Mouse (Mus musculus): ENCODE measurements around the gene Dnlz. TPM values are rescaled to one million over a fixed set of nuclear protein-coding genes. Genes with fewer than 3 reads are reported as not detected.
A peak's percentile ranks its signal among the peaks of the same experiment; 100 is the strongest.

Dnlz gene
- polyA plus RNA-seq, 1 experiment from 2014 or later = 31.9 TPM

DNA sequence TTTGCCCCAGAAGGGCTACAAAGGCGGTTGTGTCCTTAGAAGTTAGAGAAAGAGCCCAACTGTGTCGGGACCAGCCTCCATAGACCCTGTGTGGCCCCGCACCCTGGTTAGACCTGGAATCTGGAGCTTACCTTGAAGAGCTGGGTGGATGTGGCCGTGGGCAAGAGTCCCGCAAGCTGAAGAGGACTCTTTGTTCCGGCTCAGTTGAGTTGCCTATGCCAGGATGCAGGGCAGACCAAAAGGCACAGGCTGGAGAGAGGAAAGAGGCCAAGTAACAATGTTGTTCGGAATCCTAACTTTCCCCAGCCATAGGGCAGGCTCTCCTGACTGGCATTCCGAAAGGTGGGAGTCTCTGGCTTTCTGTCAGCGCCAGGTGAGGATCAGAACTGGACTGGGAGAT is 32.8 kb downstream of the Dnlz start:
- Histone ChIP-seq H3K4me2 (replicated peaks) (no peak overlapping the region), H3K36me3 (peaks cover 13% of the 10 kb centered on the region)
- no peak for ATAC-seq (ENCODE audit: insufficient number of reproducible peaks, low FRiP score, low TSS enrichment, low read depth)

GRCm38 (mm10) chr2:26317991-26318672 is 33.8 kb downstream of the Dnlz start:
- Histone ChIP-seq H3K27me3 (no peaks in the 10 kb centered on the region), H3K9ac (0 out of 2 replicates have a peak overlapping the region, but pooled peaks have one; percentile 4), H3K36me3 (0 out of 2 replicates have a peak, but pooled peaks cover 3% of the 10 kb centered on the region), H3K4me3 (replicated peaks) (no peak overlapping the region), H3K27ac (replicated peaks) (no peak overlapping the region), H3K4me1 (peaks cover 69% of the 10 kb centered on the region), H3K4me2 (replicated peaks) (peak overlapping the region; percentile 77; the same call in 1 of the 2 replicates), H3K9me3 (replicated peaks) (no peaks in the 10 kb centered on the region)
- 83% methylated on average over 3 of the region's 3 CpGs for WGBS
- no peak for ATAC-seq (ENCODE audit: insufficient number of reproducible peaks, low FRiP score, low TSS enrichment, low read depth)

More for the DNA sequence above, 32.8 kb downstream of the Dnlz start:
- Histone ChIP-seq H3K4me3 (replicated peaks) (no peak overlapping the region), H3K4me1 (peaks cover 64% of the 10 kb centered on the region), H3K27me3 (no peaks in the 10 kb centered on the region), H3K27ac (replicated peaks) (no peak overlapping the region), H3K9ac (no peak overlapping the region), H3K9me3 (replicated peaks) (no peaks in the 10 kb centered on the region)
- 88% methylated on average over 9 of the region's 9 CpGs for WGBS

DNA sequence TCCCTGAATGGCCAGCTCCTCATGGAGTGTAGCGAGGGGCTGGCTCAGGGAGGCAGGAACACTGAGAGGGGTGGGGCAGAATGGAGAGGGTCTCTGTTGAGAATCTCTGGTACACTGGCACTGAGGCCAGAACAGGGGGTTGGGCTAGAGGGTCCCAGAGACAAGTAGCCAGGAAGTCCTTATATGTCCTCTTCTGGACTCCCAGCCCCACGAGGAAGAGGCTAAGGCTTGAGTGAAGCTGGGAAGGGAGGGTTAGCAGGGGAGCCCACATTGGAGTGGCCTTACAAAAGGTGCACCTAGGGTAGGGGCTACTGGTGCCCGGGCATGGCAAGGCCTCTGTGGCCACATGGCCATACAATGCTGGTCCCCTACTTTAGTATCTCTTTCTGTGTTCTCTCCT is 34.5 kb downstream of the Dnlz start:
- H3K27ac ChIP-seq (replicated peaks) = peak overlapping the region; percentile 98

GRCm38 (mm10) chr2:26316576-26317246 is 35.2 kb downstream of the Dnlz start:
- Histone ChIP-seq H3K4me1 (peaks cover 72% of the 10 kb centered on the region), H3K27ac (replicated peaks) (peak overlapping the region; percentile 98), H3K27me3 (no peaks in the 10 kb centered on the region), H3K4me2 (replicated peaks) (peak overlapping the region; percentile 77), H3K4me3 (replicated peaks) (peak overlapping the region; percentile 77), H3K9ac (peak overlapping the region; percentile 94), H3K9me3 (replicated peaks) (no peaks in the 10 kb centered on the region), H3K36me3 (no peaks in the 10 kb centered on the region)
- no peak for ATAC-seq (ENCODE audit: insufficient number of reproducible peaks, low FRiP score, low TSS enrichment, low read depth)
- 30% methylated on average over 9 of the region's 9 CpGs for WGBS

More for the DNA sequence above, 34.5 kb downstream of the Dnlz start:
- peak overlapping the region; percentile 77 for H3K4me2 ChIP-seq (replicated peaks)
- 61% methylated on average over 3 of the region's 3 CpGs for WGBS
- no peaks in the 10 kb centered on the region for H3K27me3 ChIP-seq
- H3K9ac ChIP-seq = 0 out of 2 replicates have a peak overlapping the region, but pooled peaks have one; percentile 4
- no peaks in the 10 kb centered on the region for H3K9me3 ChIP-seq (replicated peaks)
- no peaks in the 10 kb centered on the region for H3K36me3 ChIP-seq
- no peak for ATAC-seq (ENCODE audit: insufficient number of reproducible peaks, low FRiP score, low TSS enrichment, low read depth)
- peak overlapping the region; percentile 77 for H3K4me3 ChIP-seq (replicated peaks)
- H3K4me1 ChIP-seq = peaks cover 69% of the 10 kb centered on the region

- Histone ChIP-seq H3K9me3 (replicated peaks) (no peaks in the 10 kb centered on the region), H3K4me3 (replicated peaks) (peak overlapping the region; percentile 77), H3K4me2 (replicated peaks) (peak overlapping the region; percentile 77), H3K9ac (peak overlapping the region; percentile 94), H3K36me3 (no peaks in the 10 kb centered on the region), H3K27ac (replicated peaks) (peak overlapping the region; percentile 98), H3K4me1 (peaks cover 72% of the 10 kb centered on the region), H3K27me3 (no peaks in the 10 kb centered on the region)
- ATAC-seq (ENCODE audit: insufficient number of reproducible peaks, low FRiP score, low TSS enrichment, low read depth) = peak; percentile 1; the same call in 1 of the 2 replicates
- WGBS = under 1% methylated on average over 11 of the region's 11 CpGs
Measured at GRCm38 (mm10) chr2:26315925-26316311, 36.0 kb downstream of the Dnlz start.

GRCm38 (mm10) chr2:26315072-26315924 is 36.6 kb downstream of the Dnlz start, which contains the start of gene Gpsm1:
Gene Gpsm1 (plus strand): TSS chr2:26315515.
- 0% methylated on average over 64 of the region's 66 CpGs for WGBS
- H3K4me1 ChIP-seq = peaks cover 67% of the 10 kb centered on the region

DNA sequence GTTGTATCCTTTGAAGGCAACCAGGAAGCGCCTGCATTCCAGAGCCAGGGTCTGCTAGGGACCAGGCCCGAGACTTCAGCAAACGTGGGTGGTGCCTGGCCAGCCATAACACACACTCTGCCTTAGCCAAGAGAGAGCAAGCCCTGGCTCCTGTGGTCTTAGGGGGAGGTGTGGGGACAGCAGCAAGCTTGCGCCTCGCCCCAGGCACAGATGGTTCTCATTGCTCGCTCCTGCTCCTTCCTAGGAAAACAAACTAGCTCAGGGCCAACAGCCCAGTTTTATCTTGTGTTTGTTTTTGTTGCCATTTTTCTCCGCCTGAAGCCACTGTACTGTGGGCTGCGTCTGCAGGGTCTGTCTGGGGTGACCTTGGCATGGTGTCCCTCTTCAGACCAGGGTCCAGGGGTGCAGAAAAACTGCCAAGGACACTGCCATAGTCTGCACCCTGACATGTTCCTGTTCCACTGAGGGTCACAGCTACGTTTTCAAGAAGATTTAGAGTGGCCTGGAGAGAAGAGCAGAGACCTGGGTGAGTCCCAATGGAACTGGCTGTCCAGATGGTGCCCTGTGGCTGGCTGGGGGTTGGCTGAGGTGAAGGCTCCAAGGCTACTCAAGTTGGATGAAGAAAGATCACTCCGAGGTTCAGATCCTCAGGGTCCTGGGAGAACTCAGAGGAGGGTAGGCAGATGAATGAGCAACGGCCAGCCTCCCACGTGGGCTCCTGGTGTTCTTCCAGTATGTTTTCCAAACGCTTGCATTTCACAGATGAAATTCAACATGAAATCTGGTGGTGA is 37.4 kb downstream of the Dnlz start:
- Histone ChIP-seq H3K4me1 (peaks cover 67% of the 10 kb centered on the region), H3K9me3 (replicated peaks) (no peaks in the 10 kb centered on the region), H3K27me3 (no peaks in the 10 kb centered on the region), H3K27ac (replicated peaks) (peak overlapping the region; percentile 98), H3K4me3 (replicated peaks) (peak overlapping the region; percentile 77), H3K9ac (no peak overlapping the region), H3K36me3 (no peaks in the 10 kb centered on the region), H3K4me2 (replicated peaks) (peak overlapping the region; percentile 77)
- peak; percentile 48 for ATAC-seq (ENCODE audit: insufficient number of reproducible peaks, low FRiP score, low TSS enrichment, low read depth)
- WGBS = 23% methylated on average over 13 of the region's 13 CpGs

More at GRCm38 (mm10) chr2:26315072-26315924, 36.6 kb downstream of the Dnlz start, which contains the start of gene Gpsm1:
- H3K27ac ChIP-seq (replicated peaks) = peak within 1 kb of the TSS; percentile 98
- H3K27me3 ChIP-seq = no peaks in the 10 kb centered on the region
- peak within 1 kb of the TSS; percentile 94 for H3K9ac ChIP-seq
- no peaks in the 10 kb centered on the region for H3K9me3 ChIP-seq (replicated peaks)
- H3K4me3 ChIP-seq (replicated peaks) = peak within 1 kb of the TSS; percentile 77
- H3K36me3 ChIP-seq = no peaks in the 10 kb centered on the region
- peak within 1 kb of the TSS; percentile 77 for H3K4me2 ChIP-seq (replicated peaks)
- ATAC-seq (ENCODE audit: insufficient number of reproducible peaks, low FRiP score, low TSS enrichment, low read depth) = peak; percentile 84

GRCm38 (mm10) chr2:26313394-26313793 is 38.5 kb downstream of the Dnlz start:
- no peak overlapping the region for H3K4me3 ChIP-seq (replicated peaks)
- no peak overlapping the region for H3K9ac ChIP-seq
- H3K27ac ChIP-seq (replicated peaks) = peak overlapping the region; percentile 98; the same call in 1 of the 2 replicates
- ATAC-seq (ENCODE audit: insufficient number of reproducible peaks, low FRiP score, low TSS enrichment, low read depth) = no peak
- no peaks in the 10 kb centered on the region for H3K36me3 ChIP-seq
- H3K9me3 ChIP-seq (replicated peaks) = no peaks in the 10 kb centered on the region
- H3K27me3 ChIP-seq = no peaks in the 10 kb centered on the region
- H3K4me2 ChIP-seq (replicated peaks) = no peak overlapping the region
- peaks cover 64% of the 10 kb centered on the region for H3K4me1 ChIP-seq
- 85% methylated on average over 1 of the region's 1 CpGs for WGBS

GRCm38 (mm10) chr2:26312812-26313211 is 39.1 kb downstream of the Dnlz start:
- Histone ChIP-seq H3K4me1 (peaks cover 58% of the 10 kb centered on the region), H3K36me3 (no peaks in the 10 kb centered on the region), H3K9ac (no peak overlapping the region), H3K27me3 (no peaks in the 10 kb centered on the region), H3K4me2 (replicated peaks) (no peak overlapping the region), H3K27ac (replicated peaks) (no peak overlapping the region), H3K4me3 (replicated peaks) (no peak overlapping the region), H3K9me3 (replicated peaks) (no peaks in the 10 kb centered on the region)
- no peak for ATAC-seq (ENCODE audit: insufficient number of reproducible peaks, low FRiP score, low TSS enrichment, low read depth)
- WGBS = 64% methylated on average over 2 of the region's 2 CpGs

GRCm38 (mm10) chr2:26311936-26312335 is 40.0 kb downstream of the Dnlz start:
- no peaks in the 10 kb centered on the region for H3K27me3 ChIP-seq
- WGBS = 57% methylated on average over 5 of the region's 5 CpGs
- H3K9me3 ChIP-seq (replicated peaks) = no peaks in the 10 kb centered on the region
- H3K27ac ChIP-seq (replicated peaks) = peak overlapping the region; percentile 7; the same call in 1 of the 2 replicates
- no peak for ATAC-seq (ENCODE audit: insufficient number of reproducible peaks, low FRiP score, low TSS enrichment, low read depth)
- H3K9ac ChIP-seq = no peak overlapping the region
- H3K36me3 ChIP-seq = no peaks in the 10 kb centered on the region
- H3K4me2 ChIP-seq (replicated peaks) = no peak overlapping the region
- H3K4me3 ChIP-seq (replicated peaks) = no peak overlapping the region
- peaks cover 50% of the 10 kb centered on the region for H3K4me1 ChIP-seq

Measured in embryonic facial prominence, embryonic 15.5 days (tissue).